Mouse (Mus musculus) kidney, embryonic 15.5 days (tissue): ENCODE data around the gene Nelfb. TPM values are rescaled to one million over a fixed set of nuclear protein-coding genes. Genes with fewer than 3 reads are reported as not detected.
A peak's percentile ranks its signal among the peaks of the same experiment; 100 is the strongest.

ENCODE experiments used
- ATAC-seq: fragments of 200-750 bp; cut with Nextera tagmentation; replicated peaks from 2 replicates; pipeline ENCODE4 v1.8.0; 2017; ENCODE audit warnings: moderate TSS enrichment; ENCODE audit not compliant: low FRiP score
- H3K27ac ChIP-seq: fragments of 300-500 bp; sonication (generic); 2 replicates; pipeline ENCODE4 v1.5.1; 2015; ENCODE audit warnings: mild to moderate bottlenecking, inconsistent platforms
- H3K27me3 ChIP-seq: fragments of 300-500 bp; sonication (generic); 2 replicates; pipeline ENCODE4 v1.6.1; 2015; ENCODE audit warnings: inconsistent platforms
- H3K36me3 ChIP-seq: fragments of 300-500 bp; sonication (generic); 2 replicates; pipeline ENCODE4 v1.6.1; 2015; ENCODE audit warnings: inconsistent platforms
- H3K4me1 ChIP-seq: fragments of 300-500 bp; sonication (generic); 2 replicates; pipeline ENCODE4 v1.6.1; 2015; ENCODE audit warnings: inconsistent platforms
- H3K4me2 ChIP-seq: fragments of 300-500 bp; sonication (generic); 2 replicates; pipeline ENCODE4 v1.6.1; 2015; ENCODE audit warnings: moderate library complexity, mild to moderate bottlenecking, inconsistent platforms
- H3K4me3 ChIP-seq: fragments of 300-500 bp; sonication (generic); replicated peaks from 2 replicates; pipeline ENCODE4 v1.5.1; 2015; ENCODE audit warnings: mild to moderate bottlenecking, inconsistent platforms
- H3K9ac ChIP-seq: fragments of 300-500 bp; sonication (generic); 2 replicates; pipeline ENCODE4 v1.6.1; 2015; ENCODE audit warnings: mild to moderate bottlenecking, inconsistent platforms
- H3K9me3 ChIP-seq: fragments of 300-500 bp; sonication (generic); replicated peaks from 2 replicates; pipeline ENCODE4 v1.6.1; 2016; ENCODE audit warnings: inconsistent platforms
- WGBS: fragments of 180-500 bp; shearing (Covaris S2); methylation state at CpG from one replicate; pipeline ENCODE4 v1.1.7; 2015; ENCODE audit warnings: mixed read lengths; 5-methylcytosine and 5-hydroxymethylcytosine counted together
- polyA plus RNA-seq: library from polyadenylated mRNA; unstranded; fragments of >200 nt; fragmentation: Nextera tagmentation; extraction: Ambion mirVana; gene quantifications from 2 replicates; pipeline ENCODE4 v1.2.1, GENCODE M21; 2015

Gene Nelfb
- polyA plus RNA-seq, 1 experiment from 2014 or later = 124 TPM

DNA sequence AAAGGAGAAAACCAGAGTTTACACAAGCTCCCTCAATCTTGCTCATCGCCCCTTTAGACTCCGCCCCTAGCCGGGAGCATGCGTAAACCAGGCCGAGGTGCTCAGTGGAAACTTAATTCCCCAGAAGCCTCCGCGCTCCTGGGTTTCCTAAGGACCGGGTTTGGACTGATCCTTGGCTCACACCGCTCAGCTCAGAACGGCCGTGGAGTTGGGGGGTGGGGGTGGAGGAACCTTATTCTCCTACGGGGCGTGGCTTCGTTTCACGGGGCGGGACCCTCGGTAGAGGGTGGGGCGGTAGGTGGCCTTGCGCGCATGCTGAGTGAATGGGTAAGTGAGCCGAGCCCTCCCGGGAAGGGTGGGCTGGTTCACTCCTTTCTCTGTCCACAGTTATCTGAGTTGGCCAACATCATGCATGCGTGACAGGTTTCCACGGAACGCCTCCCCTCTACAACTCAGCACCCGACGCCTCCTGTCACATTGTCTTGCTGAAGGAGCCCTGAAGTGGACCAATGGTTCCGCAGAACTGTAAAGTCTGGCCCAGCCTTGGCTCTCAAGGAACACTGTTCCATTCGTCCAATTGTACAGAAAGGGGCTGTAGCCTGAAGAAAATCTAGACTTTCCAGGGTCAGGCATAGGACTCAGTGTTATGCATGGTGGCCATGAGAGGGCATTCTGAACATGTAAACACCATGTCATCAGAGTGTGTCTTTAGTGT lies 29.6 kb upstream of the Nelfb start:
- peak overlapping the region; percentile 78 for H3K27ac ChIP-seq

GRCm38 (mm10) chr2:25240310-25240709 lies 29.0 kb upstream of the Nelfb start:
- peaks cover 38% of the 10 kb centered on the region for H3K4me1 ChIP-seq
- peak overlapping the region; percentile 32 for H3K9ac ChIP-seq
- H3K9me3 ChIP-seq = no peaks in the 10 kb centered on the region
- peak overlapping the region; percentile 99 for H3K4me2 ChIP-seq
- H3K4me3 ChIP-seq = peak overlapping the region; percentile 62
- H3K36me3 ChIP-seq = no peaks in the 10 kb centered on the region; the same call in 1 of the 2 replicates
- no peak; the same call in 1 of the 2 replicates for ATAC-seq
- 46% methylated on average over 8 of the region's 8 CpGs for WGBS
- H3K27ac ChIP-seq = peak overlapping the region; percentile 78
- peaks cover 28% of the 10 kb centered on the region for H3K27me3 ChIP-seq

More for the DNA sequence above, 29.6 kb upstream of the Nelfb start:
- H3K4me1 ChIP-seq = peaks cover 38% of the 10 kb centered on the region
- H3K9me3 ChIP-seq = no peaks in the 10 kb centered on the region
- WGBS = 1% methylated on average over 29 of the region's 29 CpGs
- H3K36me3 ChIP-seq = peaks cover under 1% of the 10 kb centered on the region; the same call in 1 of the 2 replicates
- H3K27me3 ChIP-seq = peaks cover 28% of the 10 kb centered on the region
- peak overlapping the region; percentile 32 for H3K9ac ChIP-seq
- peak; percentile 85 for ATAC-seq
- peak overlapping the region; percentile 99 for H3K4me2 ChIP-seq
- H3K4me3 ChIP-seq = peak overlapping the region; percentile 62

DNA sequence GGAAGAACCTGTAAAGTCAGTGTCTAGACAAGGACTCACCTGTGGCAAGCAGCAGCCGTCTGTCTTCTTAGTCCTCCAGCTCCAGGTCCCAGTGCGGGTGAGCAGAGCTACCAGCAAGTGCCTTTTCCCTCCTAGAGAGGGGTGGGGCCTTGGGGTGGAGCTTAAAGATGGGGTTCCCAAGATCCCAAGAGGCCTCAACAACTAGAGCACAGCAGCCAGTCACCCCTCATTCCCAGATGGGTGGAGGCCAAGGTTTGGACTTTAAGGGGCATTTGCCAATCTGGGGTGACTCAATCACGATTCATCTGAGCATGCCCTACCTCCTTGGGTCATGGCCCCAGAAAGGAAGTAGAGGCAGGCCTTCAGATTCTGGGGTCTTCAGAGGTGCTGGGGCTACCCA lies 28.5 kb upstream of the Nelfb start:
- Histone ChIP-seq H3K36me3 (no peaks in the 10 kb centered on the region), H3K27me3 (peaks cover 28% of the 10 kb centered on the region), H3K4me1 (peaks cover 38% of the 10 kb centered on the region), H3K4me2 (no peak overlapping the region), H3K4me3 (no peak overlapping the region), H3K27ac (no peak overlapping the region), H3K9me3 (no peaks in the 10 kb centered on the region), H3K9ac (no peak overlapping the region)
- ATAC-seq = no peak
- WGBS = 79% methylated on average over 3 of the region's 3 CpGs

- Histone ChIP-seq H3K4me3 (no peak overlapping the region), H3K4me2 (no peak overlapping the region), H3K9ac (no peak overlapping the region), H3K9me3 (no peaks in the 10 kb centered on the region), H3K36me3 (no peaks in the 10 kb centered on the region), H3K4me1 (peaks cover 39% of the 10 kb centered on the region), H3K27ac (no peak overlapping the region), H3K27me3 (peaks cover 22% of the 10 kb centered on the region)
- no peak for ATAC-seq
These were observed 26.8 kb upstream of the Nelfb start for GRCm38 (mm10) chr2:25238106-25238505.

DNA sequence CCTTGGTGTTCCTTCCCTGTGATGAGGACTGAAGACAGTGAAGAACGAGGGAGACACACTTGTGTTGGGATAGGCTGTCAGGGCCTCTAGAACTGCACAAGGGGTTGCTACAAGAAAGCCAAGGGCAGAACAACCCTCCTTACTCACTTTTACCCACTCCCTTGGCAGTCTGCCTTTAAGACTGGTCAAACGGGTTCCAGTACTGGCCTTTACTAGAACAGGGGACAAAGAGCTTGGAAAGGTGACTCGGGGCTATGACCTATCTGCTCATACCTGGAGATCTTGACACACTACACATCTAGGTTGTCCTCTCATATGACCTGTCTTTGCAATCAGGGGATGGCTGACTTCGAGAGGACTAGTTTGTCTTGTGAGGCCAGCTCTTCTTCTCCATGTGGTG lies 26.2 kb upstream of the Nelfb start:
- no peak for ATAC-seq
- H3K27me3 ChIP-seq = peaks cover 16% of the 10 kb centered on the region
- no peak overlapping the region for H3K4me3 ChIP-seq
- H3K9me3 ChIP-seq = no peaks in the 10 kb centered on the region
- H3K4me2 ChIP-seq = no peak overlapping the region
- no peaks in the 10 kb centered on the region for H3K36me3 ChIP-seq
- no peak overlapping the region for H3K9ac ChIP-seq
- H3K4me1 ChIP-seq = peaks cover 33% of the 10 kb centered on the region
- WGBS = 61% methylated on average over 4 of the region's 4 CpGs
- no peak overlapping the region for H3K27ac ChIP-seq

- no peak for ATAC-seq
- Histone ChIP-seq H3K4me1 (peaks cover 24% of the 10 kb centered on the region), H3K27ac (no peak within 1 kb of the TSS), H3K36me3 (no peaks in the 10 kb centered on the region), H3K4me2 (no peak within 1 kb of the TSS), H3K4me3 (no peak within 1 kb of the TSS), H3K9me3 (no peaks in the 10 kb centered on the region), H3K27me3 (peaks cover 8% of the 10 kb centered on the region), H3K9ac (no peak within 1 kb of the TSS)
- WGBS = 31% methylated on average over 8 of the region's 8 CpGs
These were observed 25.3 kb upstream of the Nelfb start, which contains the start of gene Rnf224 for GRCm38 (mm10) chr2:25236614-25237013. Rnf224 (minus strand) TSS chr2:25236787.

DNA sequence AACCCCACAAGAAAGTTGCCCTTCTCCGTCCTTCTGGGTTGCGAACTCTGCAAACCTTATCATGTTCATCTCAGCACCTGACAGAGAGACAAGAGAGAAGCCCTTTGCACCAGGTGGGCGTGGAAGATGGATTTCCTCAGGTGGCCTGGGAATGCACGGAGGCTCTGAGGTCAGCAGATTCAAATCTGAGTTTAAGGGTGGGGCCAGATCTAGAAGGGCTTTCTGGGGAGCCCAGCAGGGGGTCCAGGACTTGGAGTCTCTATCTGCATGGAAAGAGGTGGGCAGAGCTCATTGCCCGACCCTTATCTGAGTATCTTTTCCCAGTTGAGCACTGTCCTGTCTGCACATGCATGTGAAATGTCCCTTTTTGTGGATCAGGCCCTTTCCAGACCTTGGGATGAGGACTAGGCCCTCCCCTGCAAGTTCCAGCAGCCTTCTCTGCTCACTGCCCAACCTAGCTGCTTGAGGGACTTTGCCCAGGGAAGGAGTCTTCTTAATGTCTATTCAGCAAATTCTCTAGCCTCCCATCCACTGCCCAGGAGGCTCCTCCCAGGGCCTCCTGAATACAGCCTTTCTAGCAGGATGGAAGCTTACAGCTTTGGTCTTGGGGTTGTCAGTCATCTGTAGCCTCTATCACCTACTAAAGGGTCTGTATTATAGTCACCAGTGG lies 23.4 kb upstream of the Nelfb start:
- H3K27ac ChIP-seq = peak overlapping the region; percentile 61
- H3K4me1 ChIP-seq = peaks cover 9% of the 10 kb centered on the region
- no peaks in the 10 kb centered on the region for H3K36me3 ChIP-seq
- H3K4me2 ChIP-seq = no peak overlapping the region
- WGBS = 68% methylated on average over 5 of the region's 5 CpGs
- no peak for ATAC-seq
- no peak overlapping the region for H3K9ac ChIP-seq
- H3K9me3 ChIP-seq = no peaks in the 10 kb centered on the region
- H3K4me3 ChIP-seq = no peak overlapping the region
- no peaks in the 10 kb centered on the region for H3K27me3 ChIP-seq

DNA sequence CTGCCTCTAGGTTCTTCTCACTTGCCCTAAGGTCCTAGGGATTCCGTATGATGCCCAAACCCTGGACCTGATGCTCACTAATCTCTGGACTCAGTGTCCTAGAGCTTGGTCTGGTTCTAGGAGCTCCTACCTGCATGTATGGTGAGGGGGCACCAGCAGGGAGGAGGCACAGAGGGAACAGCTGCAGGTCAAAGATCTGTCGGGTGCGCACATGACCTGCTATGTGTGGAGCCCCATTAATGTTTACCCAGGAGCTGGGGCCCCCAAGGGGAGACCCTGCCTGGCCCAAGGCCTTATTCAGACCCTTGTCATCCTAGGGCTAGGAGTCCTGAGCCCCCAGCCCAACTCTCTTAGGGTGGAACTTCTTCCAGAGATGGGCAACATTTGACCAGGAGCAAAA lies 22.8 kb upstream of the Nelfb start, which contains the start of gene Slc34a3:
Gene Slc34a3, minus strand, starts transcription at position 315 of the 400 bp plus-strand sequence.
- H3K4me2 ChIP-seq = no peak within 1 kb of the TSS
- no peak within 1 kb of the TSS for H3K4me3 ChIP-seq
- no peak within 1 kb of the TSS for H3K9ac ChIP-seq
- no peak for ATAC-seq
- H3K27ac ChIP-seq = peak within 1 kb of the TSS; percentile 61
- WGBS = 75% methylated on average over 3 of the region's 3 CpGs
- no peaks in the 10 kb centered on the region for H3K36me3 ChIP-seq
- peaks cover 9% of the 10 kb centered on the region for H3K4me1 ChIP-seq
- H3K27me3 ChIP-seq = no peaks in the 10 kb centered on the region
- H3K9me3 ChIP-seq = no peaks in the 10 kb centered on the region

- no peak for ATAC-seq
- 76% methylated on average over 4 of the region's 4 CpGs for WGBS
- Histone ChIP-seq H3K4me2 (no peak overlapping the region), H3K36me3 (no peaks in the 10 kb centered on the region), H3K9me3 (no peaks in the 10 kb centered on the region), H3K27ac (no peak overlapping the region), H3K4me3 (no peak overlapping the region), H3K4me1 (peaks cover 12% of the 10 kb centered on the region), H3K9ac (no peak overlapping the region), H3K27me3 (no peaks in the 10 kb centered on the region)
These were observed 22.1 kb upstream of the Nelfb start for GRCm38 (mm10) chr2:25233421-25233820.

- H3K27me3 ChIP-seq = no peaks in the 10 kb centered on the region
- H3K4me1 ChIP-seq = peaks cover 10% of the 10 kb centered on the region
- H3K36me3 ChIP-seq = no peaks in the 10 kb centered on the region
- H3K4me3 ChIP-seq = no peak overlapping the region
- H3K4me2 ChIP-seq = no peak overlapping the region
- no peak overlapping the region for H3K9ac ChIP-seq
- 60% methylated on average over 12 of the region's 12 CpGs for WGBS
- ATAC-seq = no peak
- no peak overlapping the region for H3K27ac ChIP-seq
- H3K9me3 ChIP-seq = no peaks in the 10 kb centered on the region
These were observed 19.7 kb upstream of the Nelfb start for GRCm38 (mm10) chr2:25231038-25231437.

- WGBS = 80% methylated on average over 7 of the region's 7 CpGs
These were observed 19.3 kb upstream of the Nelfb start for GRCm38 (mm10) chr2:25230581-25230980.

GRCm38 (mm10) chr2:25229582-25229981 lies 18.3 kb upstream of the Nelfb start:
- Histone ChIP-seq H3K36me3 (no peaks in the 10 kb centered on the region), H3K9ac (no peak overlapping the region), H3K9me3 (no peaks in the 10 kb centered on the region), H3K27me3 (no peaks in the 10 kb centered on the region), H3K4me2 (no peak overlapping the region), H3K4me3 (no peak overlapping the region), H3K27ac (no peak overlapping the region), H3K4me1 (peaks cover 18% of the 10 kb centered on the region)
- ATAC-seq = no peak
- 78% methylated on average over 5 of the region's 5 CpGs for WGBS

More at GRCm38 (mm10) chr2:25230581-25230980, 19.3 kb upstream of the Nelfb start:
- Histone ChIP-seq H3K9me3 (no peaks in the 10 kb centered on the region), H3K27ac (no peak overlapping the region), H3K9ac (no peak overlapping the region), H3K27me3 (no peaks in the 10 kb centered on the region), H3K4me3 (no peak overlapping the region), H3K4me2 (no peak overlapping the region), H3K36me3 (no peaks in the 10 kb centered on the region), H3K4me1 (peaks cover 15% of the 10 kb centered on the region)
- no peak for ATAC-seq
